Mouse (Mus musculus) bone marrow, adult 2 months (tissue): Measurements from ENCODE around the gene Treml2. TPM values are rescaled to one million over a fixed set of nuclear protein-coding genes. Genes with fewer than 3 reads are reported as not detected.
A peak's percentile ranks its signal among the peaks of the same experiment; 100 is the strongest.

ENCODE experiments used
- H3K27ac ChIP-seq: fragments of 200-500 bp; 2 replicates; pipeline ENCODE4 v1.5.1; 2012; ENCODE audit warnings: low read depth, mild to moderate bottlenecking, control low read depth, inconsistent platforms, low read length; ENCODE audit not compliant: control insufficient read depth, poor library complexity, insufficient read depth
- H3K4me1 ChIP-seq: fragments of 200-500 bp; 2 replicates; pipeline ENCODE4 v1.6.1; 2011; ENCODE audit warnings: low read length; ENCODE audit not compliant: control insufficient read depth, insufficient read depth
- H3K4me3 ChIP-seq: fragments of 200-500 bp; replicated peaks from 2 replicates; pipeline ENCODE3; 2011; ENCODE audit warnings: mild to moderate bottlenecking, low read depth, low read length, control low read depth; ENCODE audit not compliant: control insufficient read depth
- CTCF ChIP-seq: fragments of 200-500 bp; IDR thresholded peaks from 2 replicates; pipeline ENCODE4 v1.5.1; 2011; ENCODE audit warnings: low read length, control low read depth; ENCODE audit not compliant: control insufficient read depth, insufficient read depth
- POLR2A ChIP-seq: fragments of 200-500 bp; IDR thresholded peaks from 2 replicates; pipeline ENCODE4 v1.6.1; 2011; ENCODE audit warnings: low read depth, mild to moderate bottlenecking, control low read depth, low read length, borderline replicate concordance; ENCODE audit not compliant: control insufficient read depth
- WGBS: fragments of 180-500 bp; shearing (Covaris S2); methylation state at CpG from one replicate; pipeline ENCODE4 v1.1.7; 2018; 5-methylcytosine and 5-hydroxymethylcytosine counted together
- polyA plus RNA-seq: library from polyadenylated mRNA; stranded (reverse); fragments of >200 nt; gene quantifications from 2 replicates; pipeline ENCODE4 v1.2.4, GENCODE M21; 2011; ENCODE audit warnings: low replicate concordance; ENCODE audit not compliant: missing spikeins, insufficient read depth, insufficient read length

Treml2 gene
- polyA plus RNA-seq, 1 experiment = 152 TPM

- peaks cover 8% of the 10 kb centered on the region for H3K4me1 ChIP-seq
- TF ChIP-seq POLR2A (no peak), CTCF (no peak)
- no peak overlapping the region for H3K4me3 ChIP-seq
- H3K27ac ChIP-seq = no peak overlapping the region
Measured at GRCm38 (mm10) chr17:48278381-48278780, 20.9 kb upstream of the Treml2 start.

GRCm38 (mm10) chr17:48279002-48279401 lies 20.3 kb upstream of the Treml2 start:
- Histone ChIP-seq H3K4me3 (no peak overlapping the region), H3K4me1 (peaks cover 5% of the 10 kb centered on the region), H3K27ac (no peak overlapping the region)
- WGBS = 74% methylated on average over 4 of the region's 4 CpGs
- TF ChIP-seq POLR2A (no peak), CTCF (no peak)

- peak overlapping the region; percentile 32 for H3K4me3 ChIP-seq
- no peak for TF ChIP-seq POLR2A
- TF ChIP-seq CTCF = no peak
- 25% methylated on average over 18 of the region's 18 CpGs for WGBS
- peaks cover 3% of the 10 kb centered on the region; the same call in 1 of the 2 replicates for H3K4me1 ChIP-seq
- no peak overlapping the region for H3K27ac ChIP-seq
Measured at GRCm38 (mm10) chr17:48280943-48281738, 18.2 kb upstream of the Treml2 start.

GRCm38 (mm10) chr17:48281739-48282085 lies 17.6 kb upstream of the Treml2 start:
- peak overlapping the region; percentile 32 for H3K4me3 ChIP-seq
- 6% methylated on average over 3 of the region's 3 CpGs for WGBS
- no peak overlapping the region for H3K27ac ChIP-seq
- no peak for TF ChIP-seq POLR2A
- peaks cover 3% of the 10 kb centered on the region; the same call in 1 of the 2 replicates for H3K4me1 ChIP-seq

GRCm38 (mm10) chr17:48286765-48287164 lies 12.5 kb upstream of the Treml2 start:
- 41% methylated on average over 1 of the region's 1 CpGs for WGBS
- TF ChIP-seq CTCF (peak; percentile 52), POLR2A (no peak)
- Histone ChIP-seq H3K27ac (no peak overlapping the region), H3K4me1 (peaks cover 1% of the 10 kb centered on the region; the same call in 1 of the 2 replicates), H3K4me3 (no peak overlapping the region)

- peaks cover 1% of the 10 kb centered on the region; the same call in 1 of the 2 replicates for H3K4me1 ChIP-seq
- no peak overlapping the region for H3K4me3 ChIP-seq
- no peak overlapping the region for H3K27ac ChIP-seq
- TF ChIP-seq CTCF (no peak), POLR2A (no peak)
- 60% methylated on average over 2 of the region's 2 CpGs for WGBS
Measured at GRCm38 (mm10) chr17:48287276-48287675, 12.0 kb upstream of the Treml2 start.

GRCm38 (mm10) chr17:48293500-48294194 lies 5.7 kb upstream of the Treml2 start:
- TF ChIP-seq CTCF (no peak), POLR2A (no peak)
- WGBS = 29% methylated on average over 5 of the region's 5 CpGs
- no peak overlapping the region for H3K27ac ChIP-seq
- peaks cover 5% of the 10 kb centered on the region; the same call in 1 of the 2 replicates for H3K4me1 ChIP-seq
- no peak overlapping the region for H3K4me3 ChIP-seq

- Histone ChIP-seq H3K4me3 (peak overlapping the region; percentile 96), H3K27ac (peak overlapping the region; percentile 96), H3K4me1 (peaks cover 3% of the 10 kb centered on the region; the same call in 1 of the 2 replicates)
- TF ChIP-seq POLR2A (no peak), CTCF (no peak)
- WGBS = 2% methylated on average over 7 of the region's 7 CpGs
Measured at GRCm38 (mm10) chr17:48299756-48300155, 458 bp downstream of the Treml2 start.
